Mouse (Mus musculus) neutrophil, adult 5-6 weeks (primary cell): ENCODE measurements around the gene Ffar3. TPM values are rescaled to one million over a fixed set of nuclear protein-coding genes. Genes with fewer than 3 reads are reported as not detected.
"Not testable (repeated sequence)": the region's sequence is repeated elsewhere in the genome, so short reads cannot be mapped to it uniquely, and the experiment has no call there.

ENCODE experiments used
- ATAC-seq: fragments of 151-379, 151-347 bp; 2 replicates; pipeline ENCODE4 v1.8.0; 2017; ENCODE audit warnings: mild to moderate bottlenecking, moderate TSS enrichment; ENCODE audit not compliant: insufficient number of reproducible peaks, poor library complexity, low FRiP score, severe bottlenecking; ENCODE audit errors: extremely low read depth
- total RNA-seq: library from RNA; stranded (forward); fragments of 200-1000 nt; gene quantifications from 2 replicates; pipeline ENCODE4 v1.2.3, GENCODE M21; 2017

The Ffar3 gene
- total RNA-seq, 1 experiment from 2014 or later: 0.70 TPM

GRCm38 (mm10) chr7:30847386-30847785, 8.6 kb downstream of the Ffar3 start:
- ATAC-seq: no peak

- no peak for ATAC-seq
These were observed 9.4 kb downstream of the Ffar3 start for GRCm38 (mm10) chr7:30846505-30847053.

- ATAC-seq: no peak
These were observed 11.2 kb downstream of the Ffar3 start for GRCm38 (mm10) chr7:30844676-30845297.

- peak; percentile 85 for ATAC-seq
These were observed 13.9 kb downstream of the Ffar3 start for GRCm38 (mm10) chr7:30842092-30842491.

- ATAC-seq: no peak
These were observed 14.6 kb downstream of the Ffar3 start for GRCm38 (mm10) chr7:30841379-30841778.

- no peak for ATAC-seq
These were observed 15.7 kb downstream of the Ffar3 start for GRCm38 (mm10) chr7:30840306-30840705.

- no peak for ATAC-seq
These were observed 18.7 kb downstream of the Ffar3 start for GRCm38 (mm10) chr7:30837277-30837676.

- ATAC-seq: not testable (repeated sequence)
These were observed 23.3 kb downstream of the Ffar3 start for GRCm38 (mm10) chr7:30832684-30833083.

GRCm38 (mm10) chr7:30832261-30832660, 23.7 kb downstream of the Ffar3 start:
- ATAC-seq: peak; percentile 48; the same call in 1 of the 2 replicates

- no peak for ATAC-seq
These were observed 26.6 kb downstream of the Ffar3 start for GRCm38 (mm10) chr7:30829428-30829827.

GRCm38 (mm10) chr7:30828871-30829270, 27.1 kb downstream of the Ffar3 start:
- ATAC-seq: not testable (repeated sequence)

- ATAC-seq: no peak
These were observed 29.3 kb downstream of the Ffar3 start for GRCm38 (mm10) chr7:30826660-30827059.

GRCm38 (mm10) chr7:30824306-30824705, 31.7 kb downstream of the Ffar3 start:
- ATAC-seq: no peak

GRCm38 (mm10) chr7:30823675-30824074, 32.3 kb downstream of the Ffar3 start, which contains the start of gene Ffar2:
Gene Ffar2, minus strand, starts transcription at chr7:30823775.
- no peak for ATAC-seq

GRCm38 (mm10) chr7:30821532-30821931, 34.4 kb downstream of the Ffar3 start:
- no peak for ATAC-seq

- ATAC-seq: no peak
These were observed 35.0 kb downstream of the Ffar3 start for GRCm38 (mm10) chr7:30820854-30821445.

GRCm38 (mm10) chr7:30820131-30820530, 35.8 kb downstream of the Ffar3 start:
- ATAC-seq: peak; percentile 16; the same call in 1 of the 2 replicates

GRCm38 (mm10) chr7:30812291-30812807, 43.6 kb downstream of the Ffar3 start:
- ATAC-seq: no peak

- ATAC-seq: no peak
These were observed 44.2 kb downstream of the Ffar3 start for GRCm38 (mm10) chr7:30811757-30812290.

GRCm38 (mm10) chr7:30810319-30810718, 45.7 kb downstream of the Ffar3 start:
- peak; percentile 45; the same call in 1 of the 2 replicates for ATAC-seq
